Mouse (Mus musculus): Measurements from ENCODE around the gene Casp7. TPM values are rescaled to one million over a fixed set of nuclear protein-coding genes. Genes with fewer than 3 reads are reported as not detected.
A peak's percentile ranks its signal among the peaks of the same experiment; 100 is the strongest.

The Casp7 gene
- polyA plus RNA-seq, 1 experiment: 5.4 TPM

DNA sequence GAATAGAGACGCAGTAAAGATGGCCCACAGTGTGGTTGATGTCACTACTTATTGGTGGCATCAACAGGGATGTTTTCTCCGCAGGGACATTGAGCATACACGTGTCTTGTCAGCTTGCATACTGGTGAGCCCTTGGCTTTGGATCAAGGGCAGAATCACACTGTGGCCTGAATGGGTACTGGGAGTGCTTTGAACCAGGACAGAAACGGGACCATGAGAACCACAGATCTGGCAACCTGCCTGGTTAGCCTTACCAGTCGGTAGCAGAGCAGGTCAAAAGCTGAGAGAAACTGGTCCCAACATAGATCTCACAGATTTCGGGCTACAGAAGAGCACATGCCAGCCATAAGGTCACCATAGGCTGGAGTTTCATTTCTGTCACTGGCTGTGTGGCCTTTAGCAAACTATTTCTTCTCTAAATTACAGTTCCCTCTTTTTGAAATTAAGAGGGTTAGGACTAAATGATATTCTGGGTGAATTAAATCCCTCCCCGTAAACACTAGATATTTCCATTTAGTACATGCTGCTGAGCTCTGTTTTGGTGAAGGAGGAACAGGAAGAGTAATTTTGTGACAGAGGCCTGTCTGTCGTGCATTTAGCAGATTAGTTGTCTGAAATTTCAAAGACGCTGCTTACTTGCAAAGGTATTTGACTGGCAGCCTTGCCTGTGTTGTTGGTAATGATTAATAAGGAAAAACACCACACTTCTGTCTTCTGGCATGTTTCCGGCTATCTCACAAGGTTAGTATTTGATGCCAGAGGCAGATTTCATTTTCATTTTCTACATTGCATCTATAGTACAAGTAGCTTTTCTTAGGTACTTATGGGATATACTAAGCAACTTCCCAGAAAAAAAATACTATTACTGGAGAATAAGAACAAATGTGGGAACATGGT is 62.5 kb downstream of the Casp7 start:
- no peak overlapping the region for H3K27ac ChIP-seq (replicated peaks; ENCODE audit: low read depth, low read length)
- no peak overlapping the region for H3K4me3 ChIP-seq (ENCODE audit: insufficient read depth, low read depth, low read length)
- H3K4me1 ChIP-seq (ENCODE audit: control insufficient read depth, insufficient read depth, insufficient read length, low read length): no peaks in the 10 kb centered on the region

DNA sequence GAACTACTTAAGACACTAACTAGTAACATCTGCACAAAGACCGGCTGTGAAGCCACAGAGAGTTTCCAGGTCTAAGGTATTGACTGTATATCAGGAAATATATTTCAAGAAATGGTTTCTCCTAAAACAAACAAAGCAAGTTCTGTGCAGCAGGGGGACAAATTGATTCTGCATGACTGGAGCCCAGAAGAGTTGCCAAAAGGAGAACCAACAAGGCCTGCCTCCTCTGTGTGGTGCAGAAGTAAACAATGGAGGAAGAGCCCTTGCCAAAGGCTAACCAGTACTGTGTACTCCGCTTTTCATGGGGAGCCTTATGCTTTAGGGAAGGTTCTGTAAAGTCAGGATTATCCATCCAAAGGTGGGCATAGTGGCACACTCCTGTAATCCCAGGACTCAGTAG is 63.3 kb downstream of the Casp7 start:
- H3K4me1 ChIP-seq (ENCODE audit: control insufficient read depth, insufficient read depth, insufficient read length, low read length): no peaks in the 10 kb centered on the region
- H3K4me3 ChIP-seq (ENCODE audit: insufficient read depth, low read depth, low read length): no peak overlapping the region
- no peak overlapping the region for H3K27ac ChIP-seq (replicated peaks; ENCODE audit: low read depth, low read length)

DNA sequence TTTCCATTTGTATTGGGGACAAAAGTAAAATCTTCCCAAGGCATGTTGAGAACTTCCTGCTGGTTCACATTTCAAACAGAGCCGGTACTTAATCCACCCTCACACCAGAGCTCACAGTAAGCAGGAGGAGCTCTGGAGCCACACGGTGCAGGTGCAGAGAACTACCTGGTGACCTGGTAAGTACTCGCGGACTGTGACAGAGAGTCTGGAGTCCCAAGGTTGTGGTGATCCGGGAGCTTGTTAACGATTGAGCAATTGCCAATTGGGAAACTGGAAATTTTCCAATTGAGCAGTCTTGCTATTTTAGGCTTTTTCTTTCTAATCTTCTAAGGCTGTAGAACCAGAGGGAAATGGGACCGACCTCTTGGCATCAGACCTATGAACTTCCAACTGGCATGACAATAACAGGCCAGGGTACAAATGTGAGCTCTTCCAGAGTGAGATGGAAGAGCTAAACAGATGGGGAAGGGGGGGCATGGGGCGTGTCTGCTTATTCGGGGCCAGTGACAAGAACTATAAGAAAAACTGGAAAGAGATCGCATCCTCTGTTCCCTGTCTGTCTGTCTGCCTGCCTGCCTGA is 64.7 kb downstream of the Casp7 start, which contains the start of gene Plekhs1:
Plekhs1 (plus strand) TSS at position 119 of the 580 bp plus-strand sequence.
- Histone ChIP-seq H3K4me1 (ENCODE audit: control insufficient read depth, insufficient read depth, insufficient read length, low read length) (no peaks in the 10 kb centered on the region), H3K27ac (replicated peaks; ENCODE audit: low read depth, low read length) (no peak within 1 kb of the TSS), H3K4me3 (ENCODE audit: insufficient read depth, low read depth, low read length) (no peak within 1 kb of the TSS)

DNA sequence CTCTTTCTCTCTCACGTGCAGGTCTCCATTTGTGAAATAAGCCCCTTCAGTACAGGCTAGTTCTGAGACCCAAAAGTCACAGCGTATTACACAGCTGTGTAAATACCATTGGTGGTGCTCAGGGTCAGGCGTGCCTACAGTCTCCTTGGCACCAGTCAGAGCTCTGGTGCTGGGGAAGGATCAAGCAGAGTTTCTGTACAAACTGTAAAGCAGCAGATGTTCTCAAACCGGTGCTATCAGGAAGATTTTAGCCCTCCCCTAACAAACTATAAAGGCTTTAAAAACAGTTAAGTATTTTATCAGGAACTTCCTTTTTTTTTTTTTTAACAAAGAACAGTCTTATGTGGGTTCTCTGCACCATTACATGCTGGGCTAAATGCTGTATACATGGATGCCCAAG is 65.9 kb downstream of the Casp7 start:
- no peak overlapping the region for H3K4me3 ChIP-seq (ENCODE audit: insufficient read depth, low read depth, low read length)
- no peak overlapping the region for H3K27ac ChIP-seq (replicated peaks; ENCODE audit: low read depth, low read length)
- no peaks in the 10 kb centered on the region for H3K4me1 ChIP-seq (ENCODE audit: control insufficient read depth, insufficient read depth, insufficient read length, low read length)

DNA sequence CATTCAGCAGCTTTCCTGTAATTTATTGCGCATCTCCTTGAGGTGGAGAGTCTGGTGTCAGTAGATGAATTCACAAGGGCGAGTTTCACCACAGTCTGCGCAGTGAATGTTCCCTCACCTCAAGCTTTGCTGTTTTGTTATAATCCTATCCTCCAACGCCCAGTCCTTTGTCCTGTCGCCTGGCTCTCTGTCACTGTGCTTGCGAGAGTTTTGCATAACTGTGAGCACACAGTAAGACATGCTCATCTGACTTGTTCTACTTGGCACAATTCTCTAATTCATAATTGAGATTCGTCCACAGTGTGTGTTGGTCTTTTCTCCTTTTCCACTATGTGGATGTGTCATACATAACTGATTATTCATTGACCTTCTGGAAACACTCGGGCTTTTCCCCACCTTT is 69.6 kb downstream of the Casp7 start:
- no peaks in the 10 kb centered on the region for H3K4me1 ChIP-seq (ENCODE audit: control insufficient read depth, insufficient read depth, insufficient read length, low read length)
- no peak overlapping the region for H3K27ac ChIP-seq (replicated peaks; ENCODE audit: low read depth, low read length)
- H3K4me3 ChIP-seq (ENCODE audit: insufficient read depth, low read depth, low read length): no peak overlapping the region

DNA sequence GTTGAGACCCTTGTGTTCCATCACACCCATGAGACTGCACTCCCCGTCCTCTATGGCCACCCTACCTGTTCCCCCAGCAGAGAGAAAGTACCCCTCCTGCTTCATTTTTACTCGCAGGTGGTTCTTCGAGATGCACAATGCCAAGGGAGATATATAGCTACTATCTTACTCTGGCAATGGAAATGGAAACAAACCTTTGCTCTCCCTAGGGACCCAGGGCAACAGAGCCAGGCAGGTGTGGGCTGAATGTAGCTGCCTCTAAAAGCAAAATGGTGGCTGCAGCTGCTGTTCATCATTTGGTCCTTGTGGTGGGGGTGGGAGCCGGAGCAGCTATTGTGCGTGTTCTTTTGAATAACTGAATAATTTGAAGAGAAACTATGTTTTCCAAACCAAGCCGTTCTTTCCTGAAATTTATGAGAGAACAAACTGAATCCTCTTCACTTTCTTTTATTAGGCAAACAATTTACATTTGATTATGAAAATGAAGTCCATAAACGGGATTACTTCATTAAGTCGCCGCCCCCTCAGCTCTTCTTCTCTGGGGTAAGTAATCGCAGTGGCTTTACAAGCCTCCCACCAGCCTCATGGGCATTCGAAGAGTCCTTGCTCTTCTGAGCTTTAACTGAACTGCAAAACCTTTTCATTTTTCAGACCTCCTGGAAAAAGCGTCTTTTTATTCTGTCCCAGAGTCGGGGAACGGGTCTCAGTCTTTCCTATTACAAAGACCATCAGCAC is 73.5 kb downstream of the Casp7 start:
- no peak overlapping the region for H3K4me3 ChIP-seq (ENCODE audit: insufficient read depth, low read depth, low read length)
- H3K4me1 ChIP-seq (ENCODE audit: control insufficient read depth, insufficient read depth, insufficient read length, low read length): no peaks in the 10 kb centered on the region
- H3K27ac ChIP-seq (replicated peaks; ENCODE audit: low read depth, low read length): no peak overlapping the region

DNA sequence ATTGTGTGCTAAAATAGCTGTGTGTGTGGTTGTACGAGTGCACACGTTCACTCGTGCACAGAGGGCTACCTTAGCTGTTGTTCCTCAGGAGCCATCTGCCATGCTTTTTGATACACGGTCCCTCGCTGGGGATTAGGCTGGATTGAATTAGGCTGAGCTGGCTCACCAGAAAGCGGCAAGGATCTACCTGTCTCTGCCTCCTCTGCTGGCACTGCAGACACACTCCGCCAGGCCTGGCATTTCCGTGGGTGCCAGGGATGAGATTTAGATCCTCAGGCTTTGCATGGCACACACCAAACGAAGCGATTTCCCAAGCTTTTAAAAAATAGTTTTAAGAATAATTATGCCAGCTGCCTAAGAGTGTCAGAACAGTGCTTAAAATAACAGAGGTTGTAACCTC is 75.0 kb downstream of the Casp7 start:
- Histone ChIP-seq H3K27ac (replicated peaks; ENCODE audit: low read depth, low read length) (no peak overlapping the region), H3K4me3 (ENCODE audit: insufficient read depth, low read depth, low read length) (no peak overlapping the region), H3K4me1 (ENCODE audit: control insufficient read depth, insufficient read depth, insufficient read length, low read length) (no peaks in the 10 kb centered on the region)

DNA sequence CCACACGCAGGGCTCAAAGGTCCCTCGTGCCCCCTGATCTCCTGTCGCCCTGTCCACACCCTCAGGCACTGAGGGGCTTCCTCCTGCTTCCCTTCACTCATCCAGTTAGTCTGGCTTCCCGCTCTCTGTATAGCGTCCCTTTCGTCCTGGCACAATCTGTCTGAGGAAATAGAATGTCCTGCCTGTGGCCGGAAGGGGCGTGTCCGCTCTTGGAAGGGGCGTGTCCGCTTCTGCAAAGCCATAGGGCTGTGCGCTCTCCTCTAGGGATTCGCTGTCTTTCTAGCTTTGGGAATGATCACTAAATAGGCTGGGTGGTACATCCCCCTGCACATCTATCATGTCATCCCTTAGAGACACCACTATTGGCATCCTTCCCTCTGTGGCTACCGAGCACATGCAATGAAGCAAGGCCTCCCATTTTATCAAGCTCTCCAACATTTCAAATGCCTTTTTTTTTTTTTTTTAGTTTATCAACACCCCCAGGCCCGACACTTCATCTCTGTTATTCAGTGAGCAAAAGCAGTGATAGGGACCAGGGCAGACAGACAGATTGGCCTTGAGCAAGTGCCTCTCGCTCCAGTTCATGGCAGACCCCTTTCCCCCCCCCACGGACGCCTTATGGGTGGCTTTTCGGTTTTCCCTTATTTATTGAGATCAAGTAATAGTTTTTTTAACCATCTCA is 78.1 kb downstream of the Casp7 start:
- Histone ChIP-seq H3K4me1 (ENCODE audit: control insufficient read depth, insufficient read depth, insufficient read length, low read length) (peaks cover 4% of the 10 kb centered on the region), H3K4me3 (ENCODE audit: insufficient read depth, low read depth, low read length) (peak overlapping the region; percentile 24; the same call in 1 of the 2 replicates), H3K27ac (replicated peaks; ENCODE audit: low read depth, low read length) (no peak overlapping the region)

DNA sequence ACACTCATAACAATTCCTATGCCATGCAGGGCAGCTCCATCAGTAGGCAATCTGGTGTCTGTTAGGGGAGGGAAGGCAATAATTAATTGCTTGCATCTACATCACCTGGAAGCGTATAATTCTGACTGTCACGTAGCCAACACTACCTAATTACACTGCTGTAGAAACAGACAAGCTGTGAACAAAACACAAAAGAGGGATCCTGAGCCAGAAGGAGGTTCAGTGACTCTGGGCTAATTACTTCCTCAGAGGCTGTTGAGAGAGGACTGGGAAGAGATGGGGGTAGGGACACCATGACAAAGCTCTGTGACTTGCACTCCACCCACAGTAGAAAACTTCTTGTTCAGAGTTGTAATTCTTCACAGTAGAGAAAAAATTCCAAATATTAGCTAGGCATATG is 79.6 kb downstream of the Casp7 start:
- Histone ChIP-seq H3K4me3 (ENCODE audit: insufficient read depth, low read depth, low read length) (no peak overlapping the region), H3K27ac (replicated peaks; ENCODE audit: low read depth, low read length) (no peak overlapping the region), H3K4me1 (ENCODE audit: control insufficient read depth, insufficient read depth, insufficient read length, low read length) (peaks cover 4% of the 10 kb centered on the region)

DNA sequence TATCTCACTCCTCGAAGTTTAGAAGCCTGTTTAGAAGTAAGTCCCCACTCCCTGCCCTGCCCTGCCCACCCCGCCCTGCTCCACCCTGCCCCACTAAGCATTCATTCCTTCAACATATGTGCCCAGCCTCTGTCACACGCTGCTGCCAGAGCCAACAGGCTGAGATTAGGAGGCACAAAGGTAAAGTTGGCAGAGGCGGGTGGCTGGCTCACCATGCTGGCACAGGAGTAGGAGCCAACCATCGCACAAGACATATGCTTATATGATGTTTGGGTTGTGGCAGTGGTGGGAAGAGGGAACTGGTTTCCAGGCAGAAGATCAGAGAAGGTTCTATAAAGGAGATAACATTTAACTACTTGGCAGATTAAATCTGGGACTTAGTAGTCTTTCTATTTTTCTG is 80.3 kb downstream of the Casp7 start:
- Histone ChIP-seq H3K4me1 (ENCODE audit: control insufficient read depth, insufficient read depth, insufficient read length, low read length) (peaks cover 4% of the 10 kb centered on the region), H3K4me3 (ENCODE audit: insufficient read depth, low read depth, low read length) (no peak overlapping the region), H3K27ac (replicated peaks; ENCODE audit: low read depth, low read length) (no peak overlapping the region)

DNA sequence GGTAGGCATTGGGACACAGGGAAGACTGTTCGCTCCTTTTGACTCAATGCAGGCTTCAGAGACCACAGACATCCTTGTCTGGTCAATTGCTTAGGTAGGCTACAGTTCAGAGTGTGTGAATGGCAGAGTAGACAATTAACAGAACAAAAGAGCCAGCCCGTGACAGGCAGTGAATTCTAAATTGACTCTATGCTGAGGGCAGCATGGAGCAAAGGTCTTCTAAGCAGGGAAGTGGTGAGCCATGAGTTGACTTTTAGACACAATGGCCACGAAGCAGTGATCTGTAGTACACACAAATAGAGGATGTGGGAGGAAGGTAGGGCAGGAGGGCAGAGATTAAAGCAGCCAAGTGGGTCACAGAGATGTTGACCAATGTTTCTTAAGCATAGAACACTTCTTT is 80.9 kb downstream of the Casp7 start:
- peaks cover 4% of the 10 kb centered on the region for H3K4me1 ChIP-seq (ENCODE audit: control insufficient read depth, insufficient read depth, insufficient read length, low read length)
- no peak overlapping the region for H3K27ac ChIP-seq (replicated peaks; ENCODE audit: low read depth, low read length)

DNA sequence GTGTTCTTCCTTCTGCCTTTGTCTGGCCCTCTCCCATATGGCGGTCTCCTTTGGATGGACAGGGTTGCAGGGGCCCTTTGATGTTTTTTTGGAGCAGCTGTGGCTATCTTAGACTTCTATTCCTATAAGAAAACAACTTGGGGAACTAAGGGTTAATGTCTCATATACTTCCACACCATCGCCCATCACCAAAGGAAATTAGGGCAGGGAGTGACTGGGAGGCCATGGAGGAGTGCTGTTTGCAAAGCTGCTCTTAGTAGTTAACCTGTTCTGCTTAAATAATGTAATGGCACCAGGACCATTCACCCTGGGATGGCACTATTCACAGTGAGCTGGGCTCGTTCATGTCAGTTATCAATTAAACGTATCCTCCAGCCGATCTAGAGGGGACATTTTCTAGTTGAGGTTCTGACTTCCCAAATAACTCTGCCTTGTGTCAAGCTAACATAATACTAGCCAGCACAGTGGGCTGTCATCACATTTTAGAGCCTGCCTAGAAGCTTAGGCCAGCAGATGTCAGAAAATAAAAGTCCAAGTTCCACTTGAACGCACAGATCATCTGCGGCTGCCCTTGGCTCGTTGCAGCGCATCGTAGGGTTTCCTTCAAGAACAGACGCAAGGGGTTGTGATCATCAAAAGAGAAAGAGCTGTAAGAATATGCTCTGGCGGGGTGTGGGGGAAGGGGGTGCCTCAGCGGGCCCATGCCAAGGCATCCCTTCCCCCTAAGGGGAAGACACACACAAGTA is 87.9 kb downstream of the Casp7 start:
- Histone ChIP-seq H3K4me3 (ENCODE audit: insufficient read depth, low read depth, low read length) (no peak overlapping the region), H3K4me1 (ENCODE audit: control insufficient read depth, insufficient read depth, insufficient read length, low read length) (no peaks in the 10 kb centered on the region; the same call in 1 of the 2 replicates), H3K27ac (replicated peaks; ENCODE audit: low read depth, low read length) (no peak overlapping the region)

More for the DNA sequence above, 80.9 kb downstream of the Casp7 start:
- H3K4me3 ChIP-seq (ENCODE audit: insufficient read depth, low read depth, low read length): no peak overlapping the region

DNA sequence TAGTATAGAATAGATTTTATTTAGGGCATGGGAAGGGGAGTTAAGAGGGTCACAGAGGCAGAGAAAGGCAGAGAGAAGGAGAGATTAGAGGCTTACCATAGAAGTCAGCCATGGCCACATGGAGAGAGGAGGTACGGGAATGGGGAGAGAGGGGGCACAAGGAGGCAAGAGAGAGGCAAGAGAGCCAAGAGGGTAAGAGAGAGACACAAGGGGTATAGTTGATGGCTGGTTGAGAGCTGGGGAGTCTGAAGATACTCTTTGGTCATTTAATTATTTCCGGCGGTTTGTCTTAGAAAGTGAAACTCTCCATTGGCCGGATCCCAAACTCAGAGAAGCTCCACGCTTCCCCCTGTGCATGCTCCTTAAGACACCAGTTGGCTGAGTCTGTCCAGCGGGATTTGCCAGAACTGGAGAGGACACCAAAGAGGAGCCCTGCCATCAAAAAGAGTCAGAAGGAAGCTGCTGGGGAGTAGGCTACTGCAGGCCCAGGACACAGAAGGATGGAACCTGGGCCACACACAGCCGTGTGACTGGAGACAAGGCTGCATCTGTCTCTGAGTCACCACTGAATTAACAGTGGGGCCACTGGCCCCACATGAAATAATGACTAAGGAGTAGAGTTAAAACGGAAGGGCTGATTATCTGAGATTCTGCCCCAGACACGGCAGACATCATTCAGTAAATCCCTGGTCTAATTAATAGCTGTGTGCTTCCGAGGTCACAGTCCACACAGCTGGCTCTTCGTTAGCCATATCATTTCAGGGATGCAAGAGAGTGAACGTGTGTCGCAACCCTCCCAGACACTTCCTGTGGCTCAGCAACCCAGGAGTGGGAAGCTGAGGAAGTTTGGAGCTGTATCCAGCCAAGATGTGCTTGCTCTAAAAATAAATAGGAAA is 88.7 kb downstream of the Casp7 start:
- no peaks in the 10 kb centered on the region; the same call in 1 of the 2 replicates for H3K4me1 ChIP-seq (ENCODE audit: control insufficient read depth, insufficient read depth, insufficient read length, low read length)
- H3K4me3 ChIP-seq (ENCODE audit: insufficient read depth, low read depth, low read length): no peak overlapping the region
- no peak overlapping the region for H3K27ac ChIP-seq (replicated peaks; ENCODE audit: low read depth, low read length)
